Mouse (Mus musculus) embryonic fibroblast, embryonic 13.5 days (primary cell): ENCODE measurements at regions not wholly inside any gene's neighbourhood (a gene's known extent, or its start where the extent isn't known, plus 50 kb on each side); places are given as distances from the start of the nearest gene placed in this dataset.

ENCODE experiments used
- CTCF ChIP-seq: IDR thresholded peaks from 2 replicates; pipeline ENCODE4 v1.5.1; 2011; ENCODE audit warnings: mild to moderate bottlenecking, control low read depth, low read length, moderate library complexity, borderline replicate concordance; ENCODE audit not compliant: insufficient read depth
- POLR2A ChIP-seq: IDR thresholded peaks from 2 replicates; pipeline ENCODE4 v1.6.1; 2011; ENCODE audit warnings: low read depth, mild to moderate bottlenecking, control low read depth, low read length, moderate library complexity

GRCm38 (mm10) chr11:31615107-31615811 is 56.4 kb downstream of the Bod1 start:
- TF ChIP-seq CTCF (0 out of 2 replicates have a peak, but pooled peaks have one; percentile 29), POLR2A (no peak)
